Mouse (Mus musculus) c-Kit-positive CD71-positive TER-119-positive erythroid progenitor cells, embryonic 14.5 days (primary cell): Measurements from ENCODE around the gene Adcy2.

Experiments
- DNase-seq: peaks from one replicate; pipeline ENCODE4 v3.0.0-alpha.2; 2013; ENCODE audit warnings: low spot score

The Adcy2 gene

DNA sequence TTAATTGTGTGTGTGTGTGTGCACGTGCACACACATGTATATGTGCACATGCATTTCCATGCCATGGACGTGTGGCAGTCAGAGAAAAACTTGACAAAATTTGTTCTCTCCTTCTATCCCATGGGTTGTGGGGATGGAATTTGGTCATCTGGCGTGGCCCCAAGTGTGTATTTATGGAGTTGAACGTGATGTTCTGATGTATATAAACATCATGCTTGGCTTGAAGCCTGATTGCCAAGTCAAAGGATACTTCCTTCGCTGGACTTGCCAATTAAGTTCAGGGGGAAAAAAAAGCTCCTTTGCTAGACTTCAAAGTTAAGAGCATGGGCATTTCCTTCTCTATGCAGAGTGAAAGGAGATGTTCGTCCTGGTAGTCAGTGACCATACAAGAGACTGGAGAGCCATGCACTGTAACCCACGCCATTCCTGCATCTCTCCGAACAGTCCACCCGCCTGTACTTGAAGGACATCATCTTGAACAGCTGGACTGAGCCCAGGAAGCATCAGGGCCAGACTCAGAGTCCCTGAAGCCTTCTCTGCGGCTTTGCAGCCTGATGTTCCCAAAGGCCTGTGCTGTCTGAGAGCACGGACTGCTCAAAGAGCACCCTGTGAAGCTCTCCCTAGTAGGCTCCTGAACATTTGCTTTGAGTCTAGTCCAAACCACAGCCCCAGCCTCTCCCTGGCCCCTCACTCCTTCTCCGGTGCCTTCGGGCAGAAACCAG, 178.3 kb downstream of the Adcy2 start:
- DNase-seq, result no peak

DNA sequence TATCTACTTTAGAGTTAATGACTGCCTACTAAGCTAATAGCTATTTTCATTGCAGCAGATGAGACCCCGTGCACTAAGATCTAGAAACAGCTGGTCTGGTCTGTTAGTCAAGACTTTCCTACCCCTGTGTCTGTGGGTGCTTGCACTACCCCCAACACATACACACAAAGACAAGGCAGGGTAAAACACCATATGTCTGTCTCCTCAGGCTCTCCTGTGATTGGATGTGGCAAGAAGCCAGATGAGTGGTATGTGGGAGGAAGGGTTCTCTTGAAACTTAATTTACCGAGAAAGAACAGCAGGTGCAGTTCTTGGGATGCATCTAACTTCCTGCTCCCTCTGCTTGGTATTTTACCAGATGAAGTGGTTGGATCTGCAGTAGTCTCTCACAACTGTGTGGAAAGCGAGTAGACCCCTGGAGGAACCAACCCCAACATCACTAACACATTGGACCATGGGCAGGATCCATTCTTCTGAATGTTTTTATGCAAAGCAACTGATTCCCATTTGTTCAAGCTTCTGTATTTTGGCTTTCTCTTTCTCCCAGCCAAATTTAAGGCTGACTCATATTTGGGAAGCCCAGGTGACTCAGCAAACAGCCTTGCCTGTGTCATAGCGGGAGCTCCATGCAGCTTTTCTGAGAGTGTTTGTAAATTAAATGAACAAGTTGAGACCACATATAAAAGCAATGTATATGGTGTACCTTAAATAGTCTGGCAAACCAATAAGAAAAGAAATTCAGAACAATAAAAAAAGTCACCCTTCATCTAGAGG, 183.4 kb downstream of the Adcy2 start:
- no peak for DNase-seq

DNA sequence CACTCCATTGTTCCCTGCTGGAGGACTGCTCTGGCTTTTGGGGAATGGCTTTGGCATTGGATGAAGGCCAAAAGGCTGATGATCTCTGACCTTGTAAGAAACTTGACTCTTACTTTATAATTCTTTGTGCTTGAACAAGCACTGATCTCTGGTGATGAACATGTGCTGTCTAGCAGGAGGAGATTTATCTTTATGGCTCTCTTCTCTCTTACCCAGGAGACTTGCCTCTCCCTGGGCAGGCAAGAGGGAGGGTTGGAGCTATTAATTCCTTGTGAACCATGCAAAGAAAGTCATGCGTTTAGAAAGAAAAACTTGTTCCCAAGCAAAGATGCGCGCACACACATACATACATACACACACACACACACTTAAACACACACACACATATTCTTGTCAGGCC, 188.2 kb downstream of the Adcy2 start:
- DNase-seq, result no peak

GRCm38 (mm10) chr13:68799777-68800176, 199.6 kb downstream of the Adcy2 start:
- DNase-seq, result no peak

- DNase-seq, result no peak
Observed at GRCm38 (mm10) chr13:68793286-68793685, 206.1 kb downstream of the Adcy2 start.

GRCm38 (mm10) chr13:68787286-68788061, 211.9 kb downstream of the Adcy2 start:
- DNase-seq, result no peak

- DNase-seq, result no peak
Observed at GRCm38 (mm10) chr13:68783096-68783495, 216.2 kb downstream of the Adcy2 start.

DNA sequence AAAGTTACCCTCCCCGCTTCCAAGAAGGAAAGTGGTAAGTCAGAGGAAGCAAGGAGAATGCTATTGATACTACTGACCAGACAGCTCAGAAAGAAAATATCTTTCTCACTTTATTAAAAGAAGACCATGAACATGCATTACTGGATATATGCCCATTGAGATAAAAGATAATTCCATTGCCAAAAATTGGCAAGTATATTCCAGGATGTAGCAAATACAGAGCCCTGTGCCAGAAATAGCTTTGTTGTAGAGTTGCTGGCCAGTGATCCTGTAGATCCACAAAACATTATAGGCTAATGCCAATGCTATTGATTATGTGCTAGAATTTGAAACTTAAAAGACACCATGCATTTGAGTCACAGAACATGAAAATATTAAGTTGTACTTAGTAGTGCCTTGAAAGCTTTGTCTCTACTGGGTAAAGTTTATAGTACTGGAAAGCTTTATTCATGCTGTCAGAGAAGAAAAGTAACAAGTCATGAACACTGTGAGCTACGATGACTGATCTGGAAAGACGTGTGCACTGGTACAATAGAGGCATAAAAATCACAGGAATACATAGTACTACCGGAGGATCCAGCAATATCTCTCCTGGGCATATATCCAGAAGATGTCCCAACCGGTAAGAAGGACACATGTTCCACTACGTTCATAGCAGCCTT, 221.2 kb downstream of the Adcy2 start:
- DNase-seq, result no peak

DNA sequence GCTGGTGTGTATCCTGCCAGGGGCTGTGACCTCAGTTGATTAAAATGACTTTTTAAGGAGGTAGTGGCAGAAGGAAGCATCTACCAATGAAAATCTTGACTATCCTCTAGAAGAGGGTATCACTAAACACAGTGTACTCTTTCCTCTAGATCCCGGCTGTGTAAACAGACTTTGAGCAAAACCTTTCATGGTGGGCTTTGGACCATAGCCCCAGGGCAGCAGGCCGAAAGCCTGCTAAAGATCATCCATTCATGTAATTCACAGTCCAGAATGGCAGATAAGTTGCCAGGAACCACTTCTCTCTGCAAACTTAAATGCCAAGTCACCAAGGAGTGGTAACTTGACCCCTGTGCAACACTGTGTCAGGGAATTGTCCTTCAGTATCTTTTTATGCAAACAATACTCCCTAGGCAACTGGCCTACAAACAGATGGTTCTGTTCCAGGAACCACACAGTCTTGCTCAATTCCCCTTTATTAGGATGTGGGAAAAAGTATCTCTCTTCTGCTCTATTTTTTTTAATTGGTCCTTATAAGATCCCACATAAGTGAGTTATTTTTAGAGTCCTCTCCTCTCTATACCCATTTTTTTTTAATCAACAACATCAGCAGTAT, 225.6 kb downstream of the Adcy2 start:
- DNase-seq, result no peak

GRCm38 (mm10) chr13:68768588-68768987, 230.8 kb downstream of the Adcy2 start:
- DNase-seq, result no peak

- no peak for DNase-seq
Observed at GRCm38 (mm10) chr13:68765896-68766578, 233.3 kb downstream of the Adcy2 start.

DNA sequence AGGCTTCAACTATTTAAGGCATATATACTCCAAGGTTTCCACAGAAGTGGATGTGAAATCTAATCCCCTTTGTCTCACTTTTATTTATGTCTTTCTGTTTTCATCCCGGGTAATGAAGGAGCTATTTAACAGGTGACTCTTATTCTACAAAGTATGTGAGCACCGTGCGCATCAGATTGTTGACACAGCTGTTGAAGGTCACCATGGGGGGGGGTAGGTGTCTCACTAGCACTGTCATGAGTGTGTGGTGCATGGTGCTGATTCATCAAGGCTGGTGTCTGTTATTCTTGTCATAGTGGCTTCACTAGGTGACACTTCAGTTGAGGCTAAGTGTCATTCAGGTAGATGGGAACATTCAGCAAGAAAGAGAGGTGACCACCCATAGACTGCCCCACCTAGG, 234.7 kb downstream of the Adcy2 start:
- no peak for DNase-seq

GRCm38 (mm10) chr13:68749801-68750200, 249.5 kb downstream of the Adcy2 start:
- DNase-seq, result no peak

GRCm38 (mm10) chr13:68749370-68749769, 250.0 kb downstream of the Adcy2 start:
- DNase-seq, result no peak

GRCm38 (mm10) chr13:68745426-68745825, 253.9 kb downstream of the Adcy2 start:
- DNase-seq, result no peak

DNA sequence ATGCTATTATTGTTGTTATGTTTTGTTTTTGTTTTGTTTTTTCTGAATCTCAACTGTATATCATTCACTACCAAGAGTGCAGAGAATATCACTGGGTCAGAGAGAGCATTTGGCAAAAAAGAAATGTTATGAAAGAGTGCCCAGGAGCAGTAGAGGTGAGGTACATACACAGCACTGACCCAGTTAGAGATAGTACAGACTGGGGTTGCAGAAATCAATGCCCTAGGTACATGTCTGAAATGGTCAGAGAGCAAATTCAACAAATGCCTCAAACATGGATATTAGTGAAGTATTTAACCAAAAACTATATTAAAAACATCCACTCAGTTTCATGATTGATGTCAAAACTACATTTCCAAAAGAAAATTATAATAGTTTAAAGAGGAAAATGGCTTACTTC, 286.7 kb downstream of the Adcy2 start:
- DNase-seq, result no peak

- DNase-seq, result no peak
Observed at GRCm38 (mm10) chr13:68707296-68707747, 292.0 kb downstream of the Adcy2 start.

GRCm38 (mm10) chr13:68684919-68685318, 314.4 kb downstream of the Adcy2 start:
- no peak for DNase-seq

DNA sequence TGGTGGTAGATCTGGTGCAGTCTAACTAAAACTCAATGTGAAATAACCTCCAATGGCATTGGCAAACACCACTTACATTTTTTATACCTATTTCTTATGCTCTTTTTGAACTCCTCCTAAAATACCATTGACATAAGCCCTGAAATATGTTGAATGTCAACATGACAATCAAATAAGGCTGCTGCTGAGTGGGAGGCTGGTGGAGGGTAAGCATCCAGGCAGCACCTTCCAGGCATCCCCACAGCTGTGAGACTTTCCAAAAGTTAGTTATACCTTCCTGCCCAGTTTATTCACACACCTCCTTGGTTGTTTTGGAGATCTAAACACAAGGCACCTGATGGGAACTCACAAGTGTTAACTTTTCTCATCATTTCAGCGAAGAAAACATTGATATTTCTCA, 318.9 kb downstream of the Adcy2 start:
- no peak for DNase-seq

DNA sequence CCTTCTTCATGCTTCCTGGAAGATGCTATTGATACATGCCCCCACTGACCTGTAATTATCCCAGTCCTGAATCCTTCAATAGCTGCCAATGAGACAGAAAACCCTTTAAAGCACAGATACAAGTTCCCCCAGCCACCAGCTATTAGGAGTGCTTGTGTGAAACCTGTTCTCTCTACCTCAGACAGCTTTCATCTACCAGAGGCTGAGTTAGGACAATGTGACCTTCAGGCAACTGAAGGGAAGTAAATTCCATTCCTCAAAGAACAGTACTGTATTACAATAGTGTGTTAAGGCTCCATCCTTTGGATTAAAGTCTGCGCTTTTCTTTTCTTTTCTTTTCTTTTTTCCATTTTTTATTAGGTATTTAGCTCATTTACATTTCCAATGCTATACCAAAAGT, 356.6 kb downstream of the Adcy2 start:
- no peak for DNase-seq

DNA sequence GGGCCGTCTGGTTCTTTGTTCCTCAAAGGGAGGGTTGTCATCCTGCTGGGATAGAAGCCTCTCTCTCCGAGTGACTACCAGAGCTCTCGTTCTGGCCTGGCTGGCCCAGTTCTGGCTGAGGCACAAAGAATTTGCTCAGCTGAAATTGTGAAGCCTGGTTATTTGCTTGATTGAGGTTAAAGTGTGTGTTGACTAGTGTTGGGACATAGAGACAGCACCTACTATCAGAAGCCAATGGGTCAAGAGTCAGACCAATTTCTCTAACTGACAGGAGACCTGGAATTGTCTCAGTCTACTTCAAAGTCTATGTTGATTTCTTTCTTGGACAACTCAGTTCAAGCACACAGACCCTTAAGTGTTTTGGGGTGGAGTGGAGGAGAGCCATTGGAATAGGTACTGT, 372.3 kb downstream of the Adcy2 start:
- DNase-seq, result no peak
